In genomic region chr15:90305051-90305450, GRCm38 (mm10) we compare ENCODE assay signal across 25 mouse cellular contexts.
DNase-seq lines count a peak whose midpoint lies in the region; ATAC-seq and TF ChIP-seq lines count a peak whose summit lies in the region.
"Had no signal": no experiment of that assay in that cellular context is flagged by ENCODE, and none has a peak within 500 bp of the region (broad histone marks: within the 10 kb centered on the region; RNA-seq: fewer than 3 reads in every experiment).

No protein-coding gene starts in this region.

- H3K9me3 ChIP-seq in heart, postnatal 0 days (replicated peaks; ENCODE audit: control insufficient read depth, low read length), result no peaks in the 10 kb centered on the region
- H3K9me3 ChIP-seq in kidney, embryonic 14.5 days (ENCODE audit: control insufficient read depth, low read length), result no peaks in the 10 kb centered on the region
- H3K9me3 ChIP-seq: forebrain, embryonic 13.5 days; heart, embryonic 10.5 days; hindbrain, embryonic 10.5 days; hindbrain, embryonic 15.5 days; limb, embryonic 12.5 days; liver, embryonic 15.5 days; midbrain, embryonic 10.5 days; midbrain, embryonic 15.5 days; neural tube, embryonic 15.5 days; stomach, embryonic 15.5 days had no signal

- H3K36me3 ChIP-seq in heart, postnatal 0 days (replicated peaks; ENCODE audit: control insufficient read depth, insufficient read depth, low read length), result no peaks in the 10 kb centered on the region
- no peaks in the 10 kb centered on the region for H3K36me3 ChIP-seq in kidney, embryonic 14.5 days (ENCODE audit: control insufficient read depth, insufficient read depth, low read length)
- H3K36me3 ChIP-seq: heart, embryonic 10.5 days; hindbrain, embryonic 10.5 days; hindbrain, embryonic 15.5 days; limb, embryonic 12.5 days; liver, embryonic 15.5 days; midbrain, embryonic 10.5 days; midbrain, embryonic 15.5 days; neural tube, embryonic 15.5 days; stomach, embryonic 15.5 days had no signal

- H3K4me3 ChIP-seq in heart, postnatal 0 days (ENCODE audit: low read depth, low read length), result no peak overlapping the region
- no peak overlapping the region for H3K4me3 ChIP-seq in kidney, embryonic 14.5 days (ENCODE audit: low read length)
- H3K4me3 ChIP-seq in lung, adult 2 months (replicated peaks; ENCODE audit: extremely low read depth, low read depth, low read length), result no peak overlapping the region
- H3K4me3 ChIP-seq: forebrain, embryonic 13.5 days; heart, embryonic 10.5 days; hindbrain, embryonic 10.5 days; hindbrain, embryonic 15.5 days; limb, embryonic 12.5 days; liver, embryonic 15.5 days; midbrain, embryonic 10.5 days; midbrain, embryonic 15.5 days; neural tube, embryonic 15.5 days; stomach, embryonic 15.5 days had no signal

- no peak for TF ChIP-seq EP300 in heart, postnatal 0 days (IDR thresholded peaks at IDR 0.05; ENCODE audit: low read depth)

- H3K27me3 ChIP-seq in heart, postnatal 0 days (ENCODE audit: control insufficient read depth, insufficient read depth, low read length), result no peaks in the 10 kb centered on the region
- no peaks in the 10 kb centered on the region for H3K27me3 ChIP-seq in kidney, embryonic 14.5 days (ENCODE audit: control insufficient read depth, insufficient read depth, low read length)
- H3K27me3 ChIP-seq: forebrain, embryonic 13.5 days; hindbrain, embryonic 15.5 days; limb, embryonic 12.5 days; liver, embryonic 15.5 days; midbrain, embryonic 15.5 days; neural tube, embryonic 15.5 days; Patski; stomach, embryonic 15.5 days had no signal

- H3K27ac ChIP-seq in heart, postnatal 0 days (ENCODE audit: low read depth), result no peak overlapping the region
- no peak overlapping the region for H3K27ac ChIP-seq in kidney, embryonic 14.5 days (ENCODE audit: low read depth, low read length)
- H3K27ac ChIP-seq: forebrain, embryonic 13.5 days; heart, embryonic 10.5 days; hindbrain, embryonic 10.5 days; hindbrain, embryonic 15.5 days; limb, embryonic 12.5 days; liver, embryonic 15.5 days; midbrain, embryonic 10.5 days; midbrain, embryonic 15.5 days; neural tube, embryonic 15.5 days; stomach, embryonic 15.5 days had no signal

- DNase-seq in heart, postnatal 0 days (ENCODE audit: low spot score), result peak; percentile 7
- DNase-seq in heart, adult 18-20 months, result no peak
- DNase-seq in kidney, postnatal 14 days, result peak; percentile 7
- DNase-seq in lung, postnatal 10 days, result peak; percentile 2
- no peak for DNase-seq in lung, adult 2 months
- peak; percentile 40 for DNase-seq in brain, adult 2 months (ENCODE audit: low read depth, low spot score)
- DNase-seq: adrenal gland, postnatal 36 days; cerebellum, adult 2 months; cerebellum, postnatal 14 days; gastrocnemius, postnatal 10 days; kidney, adult 11 months had no signal

- no peaks in the 10 kb centered on the region for H3K4me1 ChIP-seq in heart, postnatal 0 days (ENCODE audit: control insufficient read depth, insufficient read depth)
- H3K4me1 ChIP-seq in kidney, embryonic 14.5 days (ENCODE audit: control insufficient read depth, insufficient read depth, low read length), result no peaks in the 10 kb centered on the region
- H3K4me1 ChIP-seq in lung, adult 2 months (ENCODE audit: control insufficient read depth, insufficient read depth, low read length), result no peaks in the 10 kb centered on the region
- H3K4me1 ChIP-seq: forebrain, embryonic 13.5 days; hindbrain, embryonic 15.5 days; limb, embryonic 12.5 days; liver, embryonic 15.5 days; midbrain, embryonic 15.5 days; neural tube, embryonic 15.5 days; stomach, embryonic 15.5 days had no signal

- H3K9ac ChIP-seq in heart, postnatal 0 days (replicated peaks; ENCODE audit: low read depth, low read length), result no peak overlapping the region
- no peak overlapping the region for H3K9ac ChIP-seq in kidney, embryonic 14.5 days (ENCODE audit: low read depth, low read length)
- H3K9ac ChIP-seq: forebrain, embryonic 13.5 days; hindbrain, embryonic 15.5 days; limb, embryonic 12.5 days; liver, embryonic 15.5 days; midbrain, embryonic 15.5 days; neural tube, embryonic 15.5 days; stomach, embryonic 15.5 days had no signal

- no peak for TF ChIP-seq CTCF in heart, postnatal 0 days (IDR thresholded peaks at IDR 0.05; ENCODE audit: low read depth)
- TF ChIP-seq CTCF in lung, adult 2 months (IDR thresholded peaks at IDR 0.05; ENCODE audit: insufficient read depth, low read length), result no peak

- WGBS in heart, postnatal 0 days, result 55% methylated on average over 3 of the region's 3 CpGs
- 63% methylated on average over 3 of the region's 3 CpGs for whole genome bisulfite sequencing in kidney, embryonic 14.5 days
- WGBS in lung, adult 2 months, result 34% methylated on average over 3 of the region's 3 CpGs

- no peak for TF ChIP-seq POLR2A in lung, adult 2 months (IDR thresholded peaks at IDR 0.05; ENCODE audit: borderline replicate concordance, extremely low read depth, low read depth, low read length)

- no peak overlapping the region for H3K4me2 ChIP-seq in heart, postnatal 0 days (ENCODE audit: low read depth, low read length)
- no peak overlapping the region for H3K4me2 ChIP-seq in kidney, embryonic 14.5 days (replicated peaks; ENCODE audit: low read depth, low read length)
- H3K4me2 ChIP-seq: forebrain, embryonic 13.5 days; hindbrain, embryonic 15.5 days; limb, embryonic 12.5 days; liver, embryonic 15.5 days; midbrain, embryonic 15.5 days; neural tube, embryonic 15.5 days; stomach, embryonic 15.5 days had no signal

- no peak for ATAC-seq in heart, postnatal 0 days (ENCODE audit: insufficient read depth, low read depth)
- no peak for ATAC-seq in kidney, embryonic 14.5 days (ENCODE audit: low FRiP score, low TSS enrichment)
- ATAC-seq: forebrain, embryonic 13.5 days; inflammation-experienced regulatory T-cells, adult 6 months; lung, postnatal 0 days; midbrain, embryonic 15.5 days; Patski had no signal

Comparison
In these comparisons a context has a peak if more than half of its experiments do, and no peak if none do; other contexts are left out.
1. DNase-seq: peak in heart, postnatal 0 days (single experiment), kidney, postnatal 14 days (single experiment), lung, postnatal 10 days (single experiment) and brain, adult 2 months (single experiment); none in heart, adult 18-20 months (0 of 2) and lung, adult 2 months (single experiment).